Mouse (Mus musculus) small intestine, adult 2 months (tissue): Measurements from ENCODE around the gene Gde1.

ENCODE experiments used
- CTCF ChIP-seq: fragments of 200-500 bp; IDR thresholded peaks from 2 replicates; pipeline ENCODE4 v1.5.1; 2012; ENCODE audit warnings: low read depth, mild to moderate bottlenecking, control low read depth, inconsistent platforms, low read length, moderate library complexity, mixed read lengths; ENCODE audit not compliant: insufficient replicate concordance, insufficient read length; ENCODE audit errors: extremely low read depth
- POLR2A ChIP-seq: fragments of 200-500 bp; IDR thresholded peaks from 2 replicates; pipeline ENCODE4 v1.6.1; 2012; ENCODE audit warnings: low read depth, mild to moderate bottlenecking, control low read depth, inconsistent platforms, low read length, moderate library complexity

DNA sequence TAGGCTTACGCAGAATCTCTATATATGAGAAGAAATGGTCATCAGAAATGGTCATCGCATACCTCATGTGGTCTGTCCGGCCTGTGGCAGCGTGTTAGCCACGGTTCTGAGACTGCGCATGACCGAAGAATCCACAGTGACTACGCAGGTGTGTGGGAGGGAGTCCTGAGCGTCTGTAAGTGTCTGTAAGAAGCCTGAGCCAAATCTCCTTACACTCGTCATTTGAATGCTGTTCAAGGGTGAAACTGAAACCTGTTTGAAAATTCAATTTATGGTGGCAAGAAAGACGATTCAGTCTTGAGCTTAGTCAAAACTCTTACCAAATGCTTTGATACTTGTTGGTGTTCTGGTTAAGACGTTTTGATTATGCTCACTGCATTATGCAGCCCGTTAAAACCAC is 27.6 kb upstream of the Gde1 start:
- no peak for TF ChIP-seq CTCF
- TF ChIP-seq POLR2A: no peak
